Mouse (Mus musculus) ovary, postnatal 14 days (tissue): ENCODE results near the gene Pclo.
"Not testable (repeated sequence)": the region's sequence is repeated elsewhere in the genome, so short reads cannot be mapped to it uniquely, and the experiment has no call there.

ENCODE experiments used
- DNase-seq: peaks from one replicate; pipeline ENCODE4 v3.0.0; 2022; ENCODE audit warnings: low spot score

The Pclo gene

GRCm38 (mm10) chr5:14514631-14515523 is at the start of gene Pclo:
Pclo (plus strand) TSS chr5:14514918.
- DNase-seq = peak; percentile 62

DNA sequence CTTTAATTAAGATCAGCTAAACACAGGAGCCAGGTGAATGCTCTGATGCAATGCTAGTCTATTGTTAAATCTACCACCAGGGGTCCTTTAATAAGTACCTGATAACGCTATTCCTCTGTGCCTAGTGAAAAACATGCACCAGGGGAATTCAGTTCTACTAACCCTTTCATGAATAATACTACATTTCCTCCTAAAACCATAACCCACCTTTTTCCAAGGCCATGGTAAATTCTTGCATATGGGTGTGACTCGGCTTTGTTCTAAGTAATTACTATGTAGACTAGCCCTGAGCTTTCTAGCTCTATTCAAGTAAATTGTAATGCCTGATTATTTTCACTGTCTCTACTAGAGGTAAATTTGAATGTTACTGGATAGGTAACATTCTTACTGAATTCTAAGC is 20.3 kb upstream of the Pclo start:
- DNase-seq = not testable (repeated sequence)

- no peak for DNase-seq
Measured at GRCm38 (mm10) chr5:14508522-14508921, 6.2 kb upstream of the Pclo start.

DNA sequence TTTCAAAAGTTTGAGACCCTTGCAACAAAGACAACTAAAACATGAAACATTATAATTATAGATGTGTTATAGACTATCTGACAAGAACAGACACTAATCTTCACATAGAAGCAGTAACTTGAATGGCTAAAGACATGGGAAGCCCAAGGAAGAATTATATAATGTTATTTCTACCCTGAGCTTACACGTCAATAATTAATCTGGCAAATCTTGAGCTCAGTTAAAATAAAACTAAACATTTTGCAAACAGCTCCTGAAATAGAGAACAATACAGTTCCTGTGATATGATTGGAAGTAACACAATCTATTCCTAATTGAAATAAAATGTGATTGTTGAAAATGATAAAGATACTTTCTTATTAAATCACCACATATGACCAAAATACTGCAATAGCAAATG is 5.1 kb upstream of the Pclo start:
- no peak for DNase-seq

GRCm38 (mm10) chr5:14518131-14518832 is 3.6 kb downstream of the Pclo start:
- no peak for DNase-seq

DNA sequence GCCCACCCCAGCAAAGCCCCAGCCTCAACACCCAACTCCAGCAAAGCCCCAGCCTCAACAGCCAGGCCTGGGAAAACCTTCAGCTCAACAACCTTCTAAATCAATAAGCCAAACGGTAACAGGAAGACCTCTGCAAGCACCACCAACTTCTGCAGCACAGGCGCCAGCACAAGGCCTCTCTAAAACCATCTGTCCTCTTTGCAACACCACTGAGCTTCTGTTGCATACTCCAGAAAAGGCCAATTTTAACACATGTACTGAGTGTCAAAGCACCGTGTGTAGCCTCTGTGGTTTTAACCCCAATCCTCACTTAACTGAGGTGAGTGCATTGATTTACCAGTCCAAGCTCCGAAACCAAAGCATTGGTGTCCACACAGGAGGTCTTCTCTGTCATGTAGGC is 7.3 kb downstream of the Pclo start:
- no peak for DNase-seq

- DNase-seq = no peak
Measured at GRCm38 (mm10) chr5:14526038-14526437, 11.3 kb downstream of the Pclo start.

GRCm38 (mm10) chr5:14527796-14528195 is 13.1 kb downstream of the Pclo start:
- no peak for DNase-seq

DNA sequence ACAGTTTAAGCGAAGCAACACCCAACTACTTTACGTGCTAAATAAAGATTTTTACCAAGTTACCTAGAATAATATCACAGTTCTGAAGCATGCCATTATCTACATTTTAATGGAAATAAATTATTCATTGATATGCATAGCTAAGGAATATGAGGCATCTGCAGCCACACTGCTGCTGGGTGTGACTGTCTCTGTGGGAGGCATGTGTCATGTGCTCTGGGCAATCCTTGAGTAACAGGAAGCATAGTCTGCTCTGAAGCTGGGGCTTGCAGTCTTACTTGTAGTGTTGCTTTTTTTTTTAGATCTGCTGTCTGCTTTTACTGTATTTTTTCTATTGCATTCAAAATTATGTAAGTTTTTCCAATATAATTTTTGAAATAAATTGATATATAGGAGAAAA is 17.2 kb downstream of the Pclo start:
- no peak for DNase-seq

DNA sequence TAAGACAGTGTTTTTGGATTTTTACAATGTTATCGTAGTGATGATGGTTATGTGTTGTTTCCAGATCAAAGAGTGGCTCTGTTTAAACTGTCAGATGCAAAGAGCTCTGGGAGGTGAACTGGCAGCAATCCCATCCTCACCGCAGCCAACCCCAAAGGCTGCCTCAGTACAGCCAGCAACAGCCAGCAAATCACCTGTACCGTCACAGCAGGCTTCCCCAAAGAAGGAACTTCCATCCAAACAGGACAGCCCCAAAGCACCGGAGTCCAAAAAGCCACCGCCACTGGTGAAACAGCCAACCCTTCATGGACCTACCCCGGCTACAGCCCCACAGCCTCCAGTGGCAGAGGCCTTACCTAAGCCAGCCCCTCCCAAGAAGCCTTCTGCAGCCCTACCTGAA is 24.6 kb downstream of the Pclo start:
- DNase-seq = no peak

- DNase-seq = no peak
Measured at GRCm38 (mm10) chr5:14539961-14540627, 25.4 kb downstream of the Pclo start.

- DNase-seq = no peak
Measured at GRCm38 (mm10) chr5:14575626-14576025, 60.9 kb downstream of the Pclo start.

DNA sequence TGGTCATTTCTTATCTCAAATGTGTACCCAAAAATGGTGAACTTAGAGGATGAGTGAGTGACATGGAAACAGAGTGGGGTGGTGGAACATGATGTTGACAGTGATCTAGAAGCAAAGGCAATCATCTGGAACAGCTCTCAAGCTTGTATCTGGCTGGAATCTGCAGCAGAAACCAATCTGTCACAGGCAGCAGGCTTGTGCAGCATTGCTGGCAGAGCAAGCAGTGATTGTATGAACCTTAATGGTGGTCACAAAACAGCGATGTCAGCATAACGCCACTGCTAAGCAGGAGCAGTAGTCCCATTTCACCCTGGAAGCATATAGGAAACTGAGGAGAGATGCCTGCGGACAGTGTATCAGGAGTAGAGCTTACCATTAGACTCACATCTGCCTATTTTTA is 76.8 kb downstream of the Pclo start:
- DNase-seq = no peak

DNA sequence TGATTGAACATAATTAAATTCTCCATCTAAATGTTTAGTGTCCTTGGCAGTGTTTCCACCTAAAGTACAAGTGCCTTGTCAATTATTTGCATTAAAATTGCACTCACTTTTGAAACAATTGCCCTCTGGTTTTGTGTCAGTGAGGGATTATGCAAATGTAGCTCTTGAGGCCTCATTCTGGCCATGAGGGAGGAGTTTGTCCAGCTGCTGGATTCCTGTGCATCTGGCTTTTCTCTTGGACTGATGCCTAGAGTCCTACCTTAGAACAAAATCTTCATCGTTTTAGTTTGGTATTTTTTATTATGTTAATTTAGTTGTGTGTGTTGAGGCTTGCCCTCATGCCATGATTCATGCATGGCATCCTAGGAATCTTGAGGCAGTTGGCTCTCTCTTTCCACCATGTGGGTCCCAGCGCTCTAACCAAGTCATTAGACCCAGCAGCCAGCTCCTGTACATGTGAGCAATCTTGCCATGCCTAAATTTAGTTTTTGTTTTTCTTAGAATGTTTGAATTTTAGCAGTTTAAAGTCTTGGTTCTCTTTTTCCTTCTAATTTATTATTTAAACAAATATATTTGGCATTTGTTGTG is 80.8 kb downstream of the Pclo start:
- no peak for DNase-seq

GRCm38 (mm10) chr5:14608318-14608717 is 93.6 kb downstream of the Pclo start:
- DNase-seq = no peak

GRCm38 (mm10) chr5:14621146-14621545 is 106.4 kb downstream of the Pclo start:
- no peak for DNase-seq

DNA sequence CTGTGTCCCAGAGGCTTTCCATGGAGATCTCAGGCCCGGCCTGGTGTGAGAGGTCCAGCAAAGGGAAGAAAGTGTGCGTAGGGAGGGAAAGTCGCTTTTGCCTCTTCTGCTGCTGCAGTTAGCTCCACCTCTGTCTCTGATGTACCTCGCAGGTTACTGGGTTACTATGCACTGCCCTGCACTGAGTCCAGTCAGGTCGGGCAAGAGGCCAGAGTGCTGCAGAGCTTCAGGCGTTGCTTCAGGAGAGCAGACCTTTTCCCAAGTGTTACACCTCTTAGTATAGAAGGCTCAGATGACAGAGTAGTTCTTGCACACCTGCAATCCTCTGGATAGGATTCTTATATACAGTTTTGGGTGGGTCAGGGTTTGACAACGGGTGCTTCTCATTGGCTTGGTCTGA is 108.6 kb downstream of the Pclo start:
- DNase-seq = no peak

DNA sequence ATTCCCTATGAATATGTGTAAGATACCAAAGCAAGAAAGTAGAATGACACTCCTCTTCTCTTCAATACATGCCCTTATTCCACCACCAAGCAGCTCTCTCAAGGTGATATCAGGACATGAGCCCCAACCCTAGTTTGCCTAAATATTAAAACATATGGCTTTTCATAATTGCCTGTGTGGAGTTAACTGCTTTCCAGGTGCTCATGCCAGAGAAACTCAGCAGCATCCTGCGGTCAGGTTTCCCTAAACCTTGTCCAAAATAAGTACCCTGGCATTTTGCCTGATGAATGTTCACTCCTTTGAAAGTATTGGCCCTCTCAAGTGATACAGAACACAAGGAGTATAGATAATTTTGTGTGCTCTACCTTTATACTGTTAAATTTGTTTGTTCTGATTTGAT is 126.5 kb downstream of the Pclo start:
- DNase-seq = no peak

- no peak for DNase-seq
Measured at GRCm38 (mm10) chr5:14645856-14646255, 131.1 kb downstream of the Pclo start.

DNA sequence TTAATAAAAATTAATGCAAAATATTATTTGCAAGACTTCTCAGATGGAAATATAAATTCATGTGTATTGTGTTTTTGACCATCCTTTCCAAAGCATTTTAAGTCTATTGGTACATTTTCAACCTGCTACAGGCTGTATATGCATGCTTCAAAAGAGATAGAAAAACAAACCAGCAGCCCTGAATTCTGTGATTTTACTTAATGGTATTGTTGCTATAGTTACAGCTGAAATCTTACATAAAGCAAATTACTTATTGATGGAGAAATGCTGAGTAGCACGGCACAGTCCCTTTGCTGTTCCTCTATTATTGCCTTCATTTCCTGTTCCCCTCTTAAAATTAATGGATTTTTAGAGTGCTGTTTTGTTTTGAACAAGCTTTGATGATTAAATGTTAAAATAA is 145.9 kb downstream of the Pclo start:
- no peak for DNase-seq

DNA sequence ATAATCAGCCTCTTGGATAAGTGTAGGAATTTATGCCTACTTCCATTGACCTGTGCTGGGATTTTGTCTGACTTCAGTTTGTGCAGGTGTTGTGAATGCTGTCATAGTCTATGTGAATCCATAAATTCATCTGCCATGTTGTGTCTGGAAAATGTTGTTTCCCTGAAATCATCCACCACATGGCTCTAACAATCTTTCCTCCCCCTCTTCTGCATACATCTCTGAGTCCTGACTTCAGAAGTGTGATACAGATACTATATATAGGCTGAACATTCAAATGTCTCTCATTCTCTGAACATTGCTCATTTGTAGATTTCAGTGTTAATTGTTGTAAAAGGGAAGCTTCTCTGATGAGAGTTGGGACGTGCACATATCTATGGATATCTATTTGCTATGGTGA is 147.5 kb downstream of the Pclo start:
- DNase-seq = no peak

- no peak for DNase-seq
Measured at GRCm38 (mm10) chr5:14662603-14663002, 147.9 kb downstream of the Pclo start.

- DNase-seq = peak; percentile 3
Measured at GRCm38 (mm10) chr5:14680419-14680818, 165.7 kb downstream of the Pclo start.
